Mouse (Mus musculus): Measurements from ENCODE around the gene Aldob. TPM values are rescaled to one million over a fixed set of nuclear protein-coding genes. Genes with fewer than 3 reads are reported as not detected.

Gene Aldob
- 43.9 and 77.0 TPM in 2 replicates for polyA plus RNA-seq (2014; fragmentation: Nextera tagmentation; extraction: Ambion mirVana)

DNA sequence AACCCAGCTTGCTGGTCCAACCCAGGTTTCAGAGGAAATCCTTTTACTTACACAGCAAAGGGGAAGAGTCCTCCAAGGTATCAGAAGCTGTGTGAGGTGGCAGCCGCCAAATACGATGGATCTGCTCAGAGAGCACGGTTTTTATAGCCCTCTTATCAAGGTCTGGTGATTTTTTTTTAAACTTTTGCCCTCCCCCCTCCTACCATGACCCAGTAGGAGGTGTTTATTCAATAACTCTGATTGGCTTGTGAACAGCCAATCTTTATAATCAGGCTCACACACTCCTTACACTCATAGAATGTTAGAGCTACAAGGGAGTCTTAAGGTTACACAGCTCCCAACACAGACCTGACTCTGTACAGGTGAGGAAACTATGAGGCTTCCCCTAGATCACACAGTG lies at the start of gene Aldob:
Gene Aldob, minus strand, starts transcription at position 164 of the 400 bp plus-strand sequence.
- Histone ChIP-seq H3K4me3 (ENCODE audit: low read length) (no peak within 1 kb of the TSS), H3K27me3 (ENCODE audit: control insufficient read depth, insufficient read depth, low read length) (no peaks in the 10 kb centered on the region), H3K9ac (ENCODE audit: low read depth, low read length) (no peak within 1 kb of the TSS), H3K27ac (ENCODE audit: low read depth, low read length) (no peak within 1 kb of the TSS; the same call in 1 of the 2 replicates), H3K4me1 (ENCODE audit: control insufficient read depth, insufficient read depth, low read length) (no peaks in the 10 kb centered on the region), H3K9me3 (ENCODE audit: control insufficient read depth, low read length) (no peaks in the 10 kb centered on the region), H3K36me3 (ENCODE audit: control insufficient read depth, insufficient read depth, low read length) (no peaks in the 10 kb centered on the region), H3K4me2 (replicated peaks; ENCODE audit: low read depth, low read length) (no peak within 1 kb of the TSS)
- WGBS, result 50% methylated on average over 3 of the region's 3 CpGs
- ATAC-seq (ENCODE audit: low FRiP score, low TSS enrichment), result no peak

DNA sequence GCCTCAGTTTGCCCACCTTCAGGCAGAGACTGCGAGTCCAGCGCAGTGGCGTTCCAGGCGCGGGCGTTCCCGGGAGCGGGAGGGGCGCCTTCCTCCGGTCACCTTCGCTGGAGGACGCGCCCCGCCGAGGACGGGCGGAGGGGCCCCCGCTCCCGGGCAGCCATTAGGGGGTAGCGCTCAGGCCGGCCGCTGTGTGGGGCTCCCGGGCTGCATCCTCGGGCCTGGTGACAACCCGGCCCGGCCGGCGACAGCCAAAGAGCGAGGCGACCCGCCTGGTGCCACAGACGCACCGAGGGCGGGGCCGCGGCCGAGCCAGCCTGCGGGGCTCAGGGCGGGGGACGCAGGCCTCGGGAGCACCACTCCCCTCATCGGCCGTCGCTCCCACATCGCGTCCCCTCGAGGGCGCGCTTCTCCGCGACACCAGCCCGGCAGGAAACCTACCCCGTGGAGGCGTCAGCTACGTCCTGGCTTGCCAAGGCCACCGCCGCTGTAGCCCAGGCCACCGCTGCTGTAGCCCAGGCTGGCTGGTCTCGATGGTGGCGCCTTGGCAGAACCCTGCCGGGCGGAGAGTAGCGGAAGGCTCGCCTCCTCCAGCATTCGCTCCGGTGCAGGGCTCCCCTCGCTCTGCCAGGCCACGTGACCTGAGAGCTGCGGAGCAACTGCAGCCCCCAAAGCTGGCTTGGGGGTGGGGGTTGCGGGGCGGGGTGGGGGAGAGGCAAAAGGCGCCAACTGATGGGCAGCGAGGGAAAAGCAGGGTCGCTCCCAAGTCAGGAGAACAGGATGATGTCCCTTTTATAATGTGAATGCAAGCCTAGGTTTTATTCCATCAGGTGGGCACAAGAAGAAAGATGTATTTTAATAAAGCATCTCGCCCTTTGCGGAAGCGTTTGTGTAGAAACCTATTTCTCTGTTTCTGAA lies 48.1 kb upstream of the Aldob start, which contains the start of gene Tmem246:
Gene Tmem246, minus strand, starts transcription at position 694 of the 918 bp plus-strand sequence.
- H3K36me3 ChIP-seq (ENCODE audit: control insufficient read depth, insufficient read depth, low read length), result no peaks in the 10 kb centered on the region
- 1% methylated on average over 76 of the region's 77 CpGs for WGBS
- peak within 1 kb of the TSS; percentile 79 for H3K4me3 ChIP-seq (ENCODE audit: low read length)
- H3K4me1 ChIP-seq (ENCODE audit: control insufficient read depth, insufficient read depth, low read length), result no peaks in the 10 kb centered on the region
- peak within 1 kb of the TSS; percentile 68 for H3K4me2 ChIP-seq (replicated peaks; ENCODE audit: low read depth, low read length)
- no peaks in the 10 kb centered on the region for H3K9me3 ChIP-seq (ENCODE audit: control insufficient read depth, low read length)
- peak within 1 kb of the TSS; percentile 73 for H3K9ac ChIP-seq (ENCODE audit: low read depth, low read length)
- H3K27ac ChIP-seq (ENCODE audit: low read depth, low read length), result peak within 1 kb of the TSS; percentile 13; the same call in 1 of the 2 replicates
- peak; percentile 93 for ATAC-seq (ENCODE audit: low FRiP score, low TSS enrichment)
- H3K27me3 ChIP-seq (ENCODE audit: control insufficient read depth, insufficient read depth, low read length), result no peaks in the 10 kb centered on the region

DNA sequence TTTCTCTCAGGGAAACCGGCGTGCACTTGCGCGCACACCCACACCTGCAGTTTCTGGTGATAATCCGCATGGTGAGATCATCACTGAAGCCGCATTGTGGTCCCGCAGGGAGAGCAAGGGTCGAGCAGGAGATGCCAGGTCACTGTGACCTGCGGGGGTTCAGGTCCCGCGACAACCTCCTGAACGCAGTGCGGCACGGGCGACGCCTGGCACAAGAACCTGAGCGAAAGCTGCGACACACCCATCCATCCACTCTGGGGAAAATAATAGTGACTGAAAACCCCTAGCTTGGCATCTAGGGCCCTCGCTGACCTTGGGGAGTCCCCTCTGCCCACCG lies 47.5 kb upstream of the Aldob start:
- no peak for ATAC-seq (ENCODE audit: low FRiP score, low TSS enrichment)
- peak overlapping the region; percentile 73 for H3K9ac ChIP-seq (ENCODE audit: low read depth, low read length)
- peak overlapping the region; percentile 79 for H3K4me3 ChIP-seq (ENCODE audit: low read length)
- 1% methylated on average over 20 of the region's 20 CpGs for WGBS
- H3K36me3 ChIP-seq (ENCODE audit: control insufficient read depth, insufficient read depth, low read length), result no peaks in the 10 kb centered on the region
- peak overlapping the region; percentile 68 for H3K4me2 ChIP-seq (replicated peaks; ENCODE audit: low read depth, low read length)
- H3K4me1 ChIP-seq (ENCODE audit: control insufficient read depth, insufficient read depth, low read length), result no peaks in the 10 kb centered on the region
- H3K27me3 ChIP-seq (ENCODE audit: control insufficient read depth, insufficient read depth, low read length), result no peaks in the 10 kb centered on the region
- no peak overlapping the region for H3K27ac ChIP-seq (ENCODE audit: low read depth, low read length)
- no peaks in the 10 kb centered on the region for H3K9me3 ChIP-seq (ENCODE audit: control insufficient read depth, low read length)

DNA sequence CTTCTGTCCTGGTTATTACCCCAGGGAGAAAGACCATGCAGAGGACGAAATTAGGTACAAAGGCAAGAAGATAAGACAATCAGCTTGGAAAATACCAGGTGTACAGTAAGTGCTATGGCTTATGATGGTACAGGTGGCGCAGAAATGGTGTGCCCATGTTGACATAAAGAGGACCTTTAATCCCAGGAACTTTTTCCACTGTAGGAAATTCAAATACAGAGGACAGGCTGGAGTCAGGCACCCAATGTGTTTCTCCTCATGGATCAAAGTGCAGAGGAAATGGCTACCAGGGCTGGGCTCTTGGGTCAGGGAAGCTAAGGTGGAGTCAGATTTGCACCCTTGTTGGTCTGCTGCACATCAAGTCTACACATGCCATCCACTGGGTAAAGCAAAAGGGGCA lies 40.8 kb upstream of the Aldob start:
- Histone ChIP-seq H3K36me3 (ENCODE audit: control insufficient read depth, insufficient read depth, low read length) (0 out of 2 replicates have a peak, but pooled peaks cover 2% of the 10 kb centered on the region), H3K9ac (ENCODE audit: low read depth, low read length) (no peak overlapping the region), H3K4me3 (ENCODE audit: low read length) (no peak overlapping the region), H3K4me1 (ENCODE audit: control insufficient read depth, insufficient read depth, low read length) (peaks cover 3% of the 10 kb centered on the region; the same call in 1 of the 2 replicates), H3K27ac (ENCODE audit: low read depth, low read length) (no peak overlapping the region), H3K27me3 (ENCODE audit: control insufficient read depth, insufficient read depth, low read length) (no peaks in the 10 kb centered on the region), H3K4me2 (replicated peaks; ENCODE audit: low read depth, low read length) (no peak overlapping the region), H3K9me3 (ENCODE audit: control insufficient read depth, low read length) (no peaks in the 10 kb centered on the region)
- 74% methylated on average over 2 of the region's 2 CpGs for WGBS
- ATAC-seq (ENCODE audit: low FRiP score, low TSS enrichment), result no peak

DNA sequence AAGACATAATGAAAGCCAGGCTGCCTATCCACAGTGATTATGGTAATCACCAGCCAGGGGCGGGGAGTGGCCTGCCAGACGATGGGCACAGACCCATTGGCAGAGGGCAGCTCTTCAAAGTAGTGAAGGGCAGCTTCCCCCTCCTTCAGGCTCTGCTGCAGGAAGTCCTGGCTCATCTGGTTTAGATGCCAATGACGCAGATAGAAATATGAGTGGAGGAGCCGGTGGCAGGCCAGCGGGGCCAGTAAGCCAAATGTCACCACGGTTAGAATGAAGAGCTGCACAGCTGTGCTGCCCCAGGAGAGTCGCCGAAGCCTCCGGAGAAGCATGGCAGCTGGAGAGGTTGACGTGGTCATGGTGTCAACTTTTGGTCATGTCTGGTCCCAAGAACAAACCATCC lies 37.5 kb upstream of the Aldob start:
- no peak overlapping the region for H3K9ac ChIP-seq (ENCODE audit: low read depth, low read length)
- ATAC-seq (ENCODE audit: low FRiP score, low TSS enrichment), result no peak
- no peaks in the 10 kb centered on the region for H3K27me3 ChIP-seq (ENCODE audit: control insufficient read depth, insufficient read depth, low read length)
- 0 out of 2 replicates have a peak, but pooled peaks cover 2% of the 10 kb centered on the region for H3K36me3 ChIP-seq (ENCODE audit: control insufficient read depth, insufficient read depth, low read length)
- H3K9me3 ChIP-seq (ENCODE audit: control insufficient read depth, low read length), result no peaks in the 10 kb centered on the region
- no peak overlapping the region for H3K4me3 ChIP-seq (ENCODE audit: low read length)
- 84% methylated on average over 10 of the region's 10 CpGs for WGBS
- no peak overlapping the region for H3K4me2 ChIP-seq (replicated peaks; ENCODE audit: low read depth, low read length)
- no peak overlapping the region for H3K27ac ChIP-seq (ENCODE audit: low read depth, low read length)
- peaks cover 18% of the 10 kb centered on the region for H3K4me1 ChIP-seq (ENCODE audit: control insufficient read depth, insufficient read depth, low read length)

DNA sequence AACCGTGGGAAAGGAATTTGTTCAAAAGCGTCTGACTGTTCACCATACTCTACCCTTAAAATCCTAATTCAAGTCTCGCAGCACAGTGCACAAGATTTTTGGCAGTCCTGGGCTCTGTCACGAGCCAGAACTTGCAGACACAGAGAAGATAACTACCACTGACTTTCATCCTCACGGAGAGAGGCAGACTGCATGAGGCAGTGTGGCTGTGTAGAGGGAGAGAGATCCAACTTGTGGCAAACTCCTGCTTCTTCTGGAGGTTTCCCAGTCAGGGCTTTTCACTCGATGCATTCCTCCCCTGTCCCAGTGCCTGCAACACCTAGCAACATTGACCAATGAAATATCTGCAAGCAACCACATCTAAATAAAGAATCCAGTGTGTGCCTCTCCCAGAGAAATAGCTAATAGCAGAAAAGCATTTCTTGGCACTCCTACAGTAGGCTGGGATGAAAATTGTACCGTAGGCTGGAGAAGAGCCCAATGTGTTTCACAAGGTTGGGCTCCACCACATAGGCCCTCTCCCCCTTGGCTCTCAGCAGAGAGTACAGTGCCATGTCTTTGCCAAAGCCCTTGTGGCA lies 36.3 kb upstream of the Aldob start:
- H3K4me3 ChIP-seq (ENCODE audit: low read length), result no peak overlapping the region
- H3K36me3 ChIP-seq (ENCODE audit: control insufficient read depth, insufficient read depth, low read length), result 0 out of 2 replicates have a peak, but pooled peaks cover 2% of the 10 kb centered on the region
- no peak overlapping the region for H3K9ac ChIP-seq (ENCODE audit: low read depth, low read length)
- no peak overlapping the region for H3K27ac ChIP-seq (ENCODE audit: low read depth, low read length)
- H3K4me1 ChIP-seq (ENCODE audit: control insufficient read depth, insufficient read depth, low read length), result peaks cover 18% of the 10 kb centered on the region
- 78% methylated on average over 7 of the region's 7 CpGs for WGBS
- no peaks in the 10 kb centered on the region for H3K9me3 ChIP-seq (ENCODE audit: control insufficient read depth, low read length)
- no peaks in the 10 kb centered on the region for H3K27me3 ChIP-seq (ENCODE audit: control insufficient read depth, insufficient read depth, low read length)
- 0 out of 2 replicates have a peak, but pooled peaks have one; percentile 23 for ATAC-seq (ENCODE audit: low FRiP score, low TSS enrichment)
- H3K4me2 ChIP-seq (replicated peaks; ENCODE audit: low read depth, low read length), result no peak overlapping the region

DNA sequence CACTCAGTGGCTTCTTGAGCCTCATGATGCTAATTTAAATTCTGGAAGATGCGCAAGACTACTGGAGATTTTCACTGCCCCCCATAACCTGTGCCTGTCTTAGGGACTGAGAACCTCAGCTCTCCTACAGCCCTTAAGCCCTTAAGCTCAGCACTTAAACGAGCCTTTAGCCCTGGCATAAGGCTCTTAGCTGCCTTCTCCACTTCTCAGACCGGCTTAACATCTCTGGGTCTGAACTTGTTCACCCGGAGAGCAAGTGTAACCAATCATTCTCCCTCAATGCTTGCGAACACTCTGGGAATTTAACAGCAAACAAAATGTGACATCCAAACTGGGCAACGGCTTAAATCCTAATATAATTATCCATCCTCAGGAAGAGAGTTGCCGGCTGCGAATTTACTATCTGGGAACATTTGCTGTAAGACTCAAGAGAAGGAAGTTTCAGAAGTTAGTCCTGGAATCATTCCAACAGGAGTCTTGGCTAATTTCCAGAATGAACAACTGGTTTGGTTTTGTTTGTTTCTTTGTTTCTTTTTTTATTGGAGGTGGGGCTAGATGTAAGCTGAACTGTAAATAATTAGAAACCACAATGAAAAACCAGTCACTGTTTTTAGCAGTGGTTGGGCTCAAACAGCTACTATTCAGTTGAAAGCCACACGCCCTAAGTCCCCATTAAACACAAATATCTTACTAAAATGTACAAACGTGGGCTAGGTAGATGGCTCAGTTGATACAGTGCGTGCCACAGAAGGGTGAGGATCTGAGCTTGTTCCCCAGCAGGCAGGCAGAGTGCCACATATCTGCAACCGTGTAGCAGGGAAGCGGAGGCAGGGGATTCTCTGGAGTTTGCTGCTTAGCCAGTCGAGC lies 34.9 kb upstream of the Aldob start:
- H3K9ac ChIP-seq (ENCODE audit: low read depth, low read length), result no peak overlapping the region
- peaks cover 18% of the 10 kb centered on the region for H3K4me1 ChIP-seq (ENCODE audit: control insufficient read depth, insufficient read depth, low read length)
- no peak overlapping the region for H3K4me2 ChIP-seq (replicated peaks; ENCODE audit: low read depth, low read length)
- 44% methylated on average over 14 of the region's 14 CpGs for WGBS
- H3K36me3 ChIP-seq (ENCODE audit: control insufficient read depth, insufficient read depth, low read length), result 0 out of 2 replicates have a peak, but pooled peaks cover 2% of the 10 kb centered on the region
- no peaks in the 10 kb centered on the region for H3K27me3 ChIP-seq (ENCODE audit: control insufficient read depth, insufficient read depth, low read length)
- peak overlapping the region; percentile 53; the same call in 1 of the 2 replicates for H3K27ac ChIP-seq (ENCODE audit: low read depth, low read length)
- H3K9me3 ChIP-seq (ENCODE audit: control insufficient read depth, low read length), result no peaks in the 10 kb centered on the region
- H3K4me3 ChIP-seq (ENCODE audit: low read length), result no peak overlapping the region
- ATAC-seq (ENCODE audit: low FRiP score, low TSS enrichment), result no peak; the same call in 1 of the 2 replicates

DNA sequence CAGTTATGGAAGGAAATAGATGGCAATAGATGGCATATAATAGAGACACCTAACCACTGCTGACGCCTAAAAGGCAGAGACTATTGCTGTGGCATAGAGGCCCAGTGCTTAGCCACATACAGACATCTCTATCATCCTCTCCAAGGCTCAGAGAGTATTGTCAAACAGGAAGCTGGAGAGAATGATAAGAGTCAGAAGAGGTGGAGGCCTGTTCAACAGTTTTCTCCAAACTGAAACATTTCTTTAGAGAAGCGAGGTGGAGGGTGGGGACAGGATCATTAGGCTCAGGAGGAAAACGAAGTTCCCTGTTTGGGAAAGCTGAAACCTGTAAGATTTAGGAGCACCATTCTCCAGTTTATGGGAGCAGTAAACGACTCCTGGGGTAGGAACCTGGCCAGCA lies 31.9 kb upstream of the Aldob start:
- Histone ChIP-seq H3K4me2 (replicated peaks; ENCODE audit: low read depth, low read length) (no peak overlapping the region), H3K27ac (ENCODE audit: low read depth, low read length) (no peak overlapping the region), H3K4me1 (ENCODE audit: control insufficient read depth, insufficient read depth, low read length) (peaks cover 18% of the 10 kb centered on the region), H3K4me3 (ENCODE audit: low read length) (no peak overlapping the region), H3K9me3 (ENCODE audit: control insufficient read depth, low read length) (no peaks in the 10 kb centered on the region), H3K36me3 (ENCODE audit: control insufficient read depth, insufficient read depth, low read length) (0 out of 2 replicates have a peak, but pooled peaks cover 1% of the 10 kb centered on the region), H3K9ac (ENCODE audit: low read depth, low read length) (no peak overlapping the region), H3K27me3 (ENCODE audit: control insufficient read depth, insufficient read depth, low read length) (no peaks in the 10 kb centered on the region)
- no peak for ATAC-seq (ENCODE audit: low FRiP score, low TSS enrichment)
- 50% methylated on average over 4 of the region's 4 CpGs for WGBS
